Comparison of ENCODE assay signal across 28 mouse cellular contexts in genomic region chr8:71598841-71599240, GRCm38 (mm10). TPM values are rescaled to one million over a fixed set of nuclear protein-coding genes. Genes with fewer than 3 reads are reported as not detected.
DNase-seq lines count a peak whose midpoint lies in the region; ATAC-seq and TF ChIP-seq lines count a peak whose summit lies in the region.
"Had no signal": no experiment of that assay in that cellular context is flagged by ENCODE, and none has a peak within 500 bp of the region (broad histone marks: within the 10 kb centered on the region; RNA-seq: fewer than 3 reads in every experiment).

No protein-coding gene starts in this region.

- no peak overlapping the region for H3K27ac ChIP-seq in limb, embryonic 12.5 days
- no peak overlapping the region for H3K27ac ChIP-seq in limb, embryonic 10.5 days
- peak overlapping the region; percentile 69 for H3K27ac ChIP-seq in CH12.LX (ENCODE audit: insufficient read depth, low read depth)
- H3K27ac ChIP-seq: embryonic facial prominence, embryonic 13.5 days; embryonic facial prominence, embryonic 15.5 days; forebrain, embryonic 10.5 days; forebrain, embryonic 12.5 days had no signal

- TF ChIP-seq EP300 in CH12.LX (IDR thresholded peaks at IDR 0.05; ENCODE audit: low read length), result no peak

- H3K27me3 ChIP-seq in limb, embryonic 12.5 days, result peaks cover 44% of the 10 kb centered on the region
- H3K27me3 ChIP-seq in limb, embryonic 10.5 days (ENCODE audit: low read depth, poor library complexity, severe bottlenecking), result peaks cover 50% of the 10 kb centered on the region
- H3K27me3 ChIP-seq in CH12.LX (replicated peaks), result no peaks in the 10 kb centered on the region

- in situ Hi-C loops in CH12.LX (cut with MboI; ENCODE audit: low pct_ligation_motif_present, low pct_unique_long_range_greater_than_20kb, low sequenced_read_pairs), result no loop called here

- H3K9ac ChIP-seq in limb, embryonic 12.5 days (replicated peaks), result 0 out of 2 replicates have a peak overlapping the region, but pooled peaks have one; percentile 8
- no peak overlapping the region; the same call in 1 of the 2 replicates for H3K9ac ChIP-seq in CH12.LX (ENCODE audit: insufficient read depth, low read depth)
- H3K9ac ChIP-seq: embryonic facial prominence, embryonic 13.5 days; embryonic facial prominence, embryonic 15.5 days; forebrain, embryonic 12.5 days had no signal

- TF ChIP-seq POLR2A in CH12.LX (IDR thresholded peaks at IDR 0.05; ENCODE audit: low read depth, low read length), result no peak

- dilution Hi-C loops in CH12.LX (cut with MboI; ENCODE audit: extremely low pct_ligation_motif_present, extremely low pct_unique_long_range_greater_than_20kb, low sequenced_read_pairs), result no loop called here

- TF ChIP-seq RAD21 in CH12.LX (IDR thresholded peaks at IDR 0.05; ENCODE audit: low read depth, low read length), result no peak

- H3K4me1 ChIP-seq in limb, embryonic 12.5 days (replicated peaks), result peaks cover 27% of the 10 kb centered on the region
- H3K4me1 ChIP-seq in limb, embryonic 10.5 days, result peaks cover 34% of the 10 kb centered on the region
- peaks cover 42 to 76% of the 10 kb centered on the region in 2 experiments for H3K4me1 ChIP-seq in CH12.LX (ENCODE audit: control insufficient read depth in 1 of 2, insufficient read depth in 2 of 2)

- no peaks in the 10 kb centered on the region for H3K9me3 ChIP-seq in limb, embryonic 12.5 days
- H3K9me3 ChIP-seq in limb, embryonic 10.5 days (replicated peaks), result no peaks in the 10 kb centered on the region
- H3K9me3 ChIP-seq in CH12.LX (replicated peaks; ENCODE audit: low read length), result no peaks in the 10 kb centered on the region
- H3K9me3 ChIP-seq: embryonic facial prominence, embryonic 13.5 days; embryonic facial prominence, embryonic 15.5 days; forebrain, embryonic 10.5 days; forebrain, embryonic 12.5 days had no signal

- H3K36me3 ChIP-seq in limb, embryonic 12.5 days, result peaks cover 14% of the 10 kb centered on the region
- H3K36me3 ChIP-seq in limb, embryonic 10.5 days, result peaks cover 17% of the 10 kb centered on the region
- peaks cover 30 to 60% of the 10 kb centered on the region in 2 experiments for H3K36me3 ChIP-seq in CH12.LX (replicated peaks in 1 of 2; ENCODE audit: control insufficient read depth in 1 of 2, insufficient read depth in 1 of 2, low read length in 1 of 2)

- no peak for ATAC-seq in limb, embryonic 12.5 days (ENCODE audit: insufficient number of reproducible peaks, insufficient read depth, low FRiP score, low TSS enrichment, low read depth)
- ATAC-seq: CD4-positive, CD25-positive, alpha-beta regulatory T cell, adult 4 months; forebrain, embryonic 14.5 days; forebrain, embryonic 16.5 days had no signal

- no peak overlapping the region for H3K4me2 ChIP-seq in limb, embryonic 12.5 days
- H3K4me2 ChIP-seq in CH12.LX (ENCODE audit: insufficient read depth, low read depth, poor library complexity, severe bottlenecking), result no peak overlapping the region
- H3K4me2 ChIP-seq: embryonic facial prominence, embryonic 13.5 days; embryonic facial prominence, embryonic 15.5 days; forebrain, embryonic 12.5 days had no signal

- DNase-seq in cerebellum, postnatal 10 days, result peak; percentile 56 to 60
- DNase-seq in cerebellum, adult 11-12 months, result no peak
- DNase-seq in limb, embryonic 10.5 days (ENCODE audit: low spot score), result no peak
- no peak for DNase-seq in CH12.LX (ENCODE audit: extremely low read depth)
- no peak for DNase-seq in layer of hippocampus, postnatal 14 days (ENCODE audit: low spot score in 2 of 2)
- DNase-seq: adrenal gland, adult 2 months; adrenal gland, postnatal 14 days; adrenal gland, postnatal 36 days; B cell, adult 2 months; cerebellum, adult 11 months; cerebellum, adult 2 months; cerebellum, adult 9-10 months; cerebellum, postnatal 36 days; embryo, embryonic 11 days had no signal

- TF ChIP-seq CTCF in CH12.LX (conservative IDR thresholded peaks at IDR 0.05 in 1 of 2, IDR thresholded peaks at IDR 0.05 in 1 of 2; ENCODE audit: low read depth in 2 of 2, low read length in 2 of 2), result no peak

- H3K79me2 ChIP-seq in CH12.LX (replicated peaks; ENCODE audit: control insufficient read depth, extremely low read depth, insufficient read depth, poor library complexity, severe bottlenecking), result peaks cover 6% of the 10 kb centered on the region

- H3K4me3 ChIP-seq in limb, embryonic 12.5 days (replicated peaks), result no peak overlapping the region
- no peak overlapping the region for H3K4me3 ChIP-seq in limb, embryonic 10.5 days
- peak overlapping the region; percentile 36 to 71 (median 63) for H3K4me3 ChIP-seq in CH12.LX (replicated peaks in 1 of 3; ENCODE audit: low read depth in 2 of 3, low read length in 2 of 3, poor library complexity in 1 of 3)
- H3K4me3 ChIP-seq: embryonic facial prominence, embryonic 13.5 days; embryonic facial prominence, embryonic 15.5 days; erythroblast, embryonic 14.5 days; forebrain, embryonic 10.5 days; forebrain, embryonic 12.5 days had no signal

- WGBS in limb, embryonic 12.5 days, result 89% methylated on average over 5 of the region's 5 CpGs
- WGBS in limb, embryonic 10.5 days, result 92% methylated on average over 5 of the region's 5 CpGs

TF ChIP-seq in CH12.LX, 34 proteins besides CTCF, POLR2A, EP300 and RAD21:
- TF ChIP-seq SIN3A (IDR thresholded peaks at IDR 0.05; ENCODE audit: low read length), result peak; percentile 33; the same call in 1 of the 2 replicates
- TF ChIP-seq CHD2 (IDR thresholded peaks at IDR 0.05; ENCODE audit: low read length), result no peak

RNA-seq across cellular contexts. Expression of gene Fam129c, which starts 1.4 kb away (rescaled TPM):
- polyA plus RNA-seq in limb, embryonic 12.5 days (2016; fragmentation: Nextera tagmentation; extraction: Ambion mirVana), result 4.6 and 6.6 TPM in 2 replicates
- 2.8 and 4.0 TPM in 2 replicates for polyA plus RNA-seq in limb, embryonic 10.5 days (2016; fragmentation: Nextera tagmentation; extraction: Ambion mirVana)
- total RNA-seq in CH12.LX (2012; rRNA removed), result 95.2 and 136 TPM in 2 replicates
- 86.3 and 89.2 TPM in 2 replicates for total RNA-seq in CH12.LX (2014; rRNA removed)
- 92.8 and 98.6 TPM in 2 replicates for polyA plus RNA-seq in CH12.LX (2012; ENCODE audit: insufficient read length, low read depth)
- 1 to 10 TPM; 2.6 to 2.7 TPM for total RNA-seq in layer of hippocampus, postnatal 14 days (2021)

RNA-seq across cellular contexts. Expression of gene Pgls, which starts 6.9 kb away (rescaled TPM):
- 228 and 243 TPM in 2 replicates for polyA plus RNA-seq in limb, embryonic 12.5 days (2016; fragmentation: Nextera tagmentation; extraction: Ambion mirVana)
- 241 and 263 TPM in 2 replicates for polyA plus RNA-seq in limb, embryonic 10.5 days (2016; fragmentation: Nextera tagmentation; extraction: Ambion mirVana)
- 183 and 215 TPM in 2 replicates for total RNA-seq in CH12.LX (2012; rRNA removed)
- 94.2 and 118 TPM in 2 replicates for total RNA-seq in CH12.LX (2014; rRNA removed)
- 72.5 and 74.9 TPM in 2 replicates for polyA plus RNA-seq in CH12.LX (2012; ENCODE audit: insufficient read length, low read depth)
- 10 to 100 TPM; 59.0 to 61.6 TPM for total RNA-seq in layer of hippocampus, postnatal 14 days (2021)

RNA-seq across cellular contexts. Expression of gene Colgalt1, which starts 12.0 kb away (rescaled TPM):
- polyA plus RNA-seq in limb, embryonic 12.5 days (2016; fragmentation: Nextera tagmentation; extraction: Ambion mirVana), result 61.4 and 65.9 TPM in 2 replicates
- polyA plus RNA-seq in limb, embryonic 10.5 days (2016; fragmentation: Nextera tagmentation; extraction: Ambion mirVana), result 49.0 and 53.6 TPM in 2 replicates
- total RNA-seq in CH12.LX (2012; rRNA removed) (85.3 and 92.0 TPM in 2 replicates), CH12.LX (2014; rRNA removed) (68.7 and 72.0 TPM in 2 replicates)
- 72.0 and 73.7 TPM in 2 replicates for polyA plus RNA-seq in CH12.LX (2012; ENCODE audit: insufficient read length, low read depth)
- total RNA-seq in layer of hippocampus, postnatal 14 days (2021), result 10 to 100 TPM; 58.4 to 62.9 TPM

RNA-seq across cellular contexts. Expression of gene Slc27a1, which starts 30.2 kb away (rescaled TPM):
- polyA plus RNA-seq in limb, embryonic 12.5 days (2016; fragmentation: Nextera tagmentation; extraction: Ambion mirVana), result 45.5 and 50.0 TPM in 2 replicates
- polyA plus RNA-seq in limb, embryonic 10.5 days (2016; fragmentation: Nextera tagmentation; extraction: Ambion mirVana), result 21.3 and 28.8 TPM in 2 replicates
- total RNA-seq in CH12.LX (2012; rRNA removed), result 2.7 and 4.0 TPM in 2 replicates
- 1.8 and 2.3 TPM in 2 replicates for total RNA-seq in CH12.LX (2014; rRNA removed)
- polyA plus RNA-seq in CH12.LX (2012; ENCODE audit: insufficient read length, low read depth), result 2.3 and 2.4 TPM in 2 replicates
- 100 to 1,000 TPM in 1 of 2 experiments, 10 to 100 TPM in 1; 90.9 to 101 TPM for total RNA-seq in layer of hippocampus, postnatal 14 days (2021)

RNA-seq across cellular contexts. Expression of gene Nxnl1, which starts 32.4 kb away (rescaled TPM):
- polyA plus RNA-seq in limb, embryonic 12.5 days (2016; fragmentation: Nextera tagmentation; extraction: Ambion mirVana), result not detected in 2 replicates
- polyA plus RNA-seq in limb, embryonic 10.5 days (2016; fragmentation: Nextera tagmentation; extraction: Ambion mirVana), result not detected in 2 replicates
- total RNA-seq in CH12.LX (2012; rRNA removed) (0.04 TPM in 1 of 2 replicates, not detected in the other), CH12.LX (2014; rRNA removed) (not detected in 2 replicates)
- 0.08 TPM in 1 of 2 replicates, not detected in the other for polyA plus RNA-seq in CH12.LX (2012; ENCODE audit: insufficient read length, low read depth)
- under 1 TPM; 0.12 to 0.21 TPM for total RNA-seq in layer of hippocampus, postnatal 14 days (2021)
- total RNA-seq: common myeloid progenitor, adult 5-6 weeks; ES-E14 had no signal
- polyA plus RNA-seq: brain, embryonic 14.5 days; CD4-positive, CD25-positive, alpha-beta regulatory T cell, adult 4 months; embryonic facial prominence, embryonic 11.5 days; embryonic facial prominence, embryonic 13.5 days; erythroblast, embryonic 14.5 days; forebrain, embryonic 10.5 days; forebrain, embryonic 12.5 days; forebrain, embryonic 14.5 days; forebrain, embryonic 16.5 days; frontal cortex, adult 2 months had no signal

Comparison
In these comparisons a context has a peak if more than half of its experiments do, and no peak if none do; other contexts are left out.
1. DNase-seq: peak in cerebellum, postnatal 10 days (2 of 2); none in cerebellum, adult 11-12 months (single experiment), limb, embryonic 10.5 days (single experiment), CH12.LX (single experiment) and layer of hippocampus, postnatal 14 days (0 of 2).
2. H3K4me3 ChIP-seq: peak in CH12.LX (3 of 3); none in limb, embryonic 12.5 days (single experiment) and limb, embryonic 10.5 days (single experiment).
3. RNA of gene Fam129c, which starts 1.4 kb away (polyA plus RNA-seq): 92.8 to 98.6 TPM in CH12.LX; 4.6 to 6.6 TPM in limb, embryonic 12.5 days and 2.8 to 4.0 TPM in limb, embryonic 10.5 days; every median in the first group is over 10 times any median in the second.